Mouse (Mus musculus): Measurements from ENCODE around the gene Mtif3. TPM values are rescaled to one million over a fixed set of nuclear protein-coding genes. Genes with fewer than 3 reads are reported as not detected.
A peak's percentile ranks its signal among the peaks of the same experiment; 100 is the strongest.
"Not testable (repeated sequence)": the region's sequence is repeated elsewhere in the genome, so short reads cannot be mapped to it uniquely, and the experiment has no call there.

The Mtif3 gene
- polyA plus RNA-seq, 1 experiment from 2014 or later, result 28.9 TPM

DNA sequence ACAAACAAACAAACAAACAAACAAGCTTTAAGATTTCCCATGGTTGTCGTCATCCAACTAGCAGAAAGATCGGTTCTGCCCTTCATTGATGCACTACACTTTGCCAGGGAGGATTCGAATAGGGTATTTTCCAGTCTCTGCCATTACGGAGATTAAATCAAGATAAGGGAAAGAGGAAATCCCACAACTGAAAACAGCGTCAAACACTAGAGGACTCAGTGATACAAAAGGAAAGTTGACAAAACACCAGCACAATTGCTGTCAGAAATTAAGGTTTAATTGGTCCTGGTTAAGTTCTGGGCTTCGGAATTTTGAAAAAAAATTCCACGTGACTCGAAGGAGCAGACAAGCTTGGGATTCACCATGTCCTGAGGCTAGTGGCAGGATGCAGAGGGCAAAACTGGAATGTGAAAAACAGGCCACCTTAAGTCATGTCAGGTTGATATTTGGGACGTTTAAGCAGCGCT lies 15.5 kb downstream of the Mtif3 start:
- WGBS, result 31% methylated on average over 10 of the region's 10 CpGs

DNA sequence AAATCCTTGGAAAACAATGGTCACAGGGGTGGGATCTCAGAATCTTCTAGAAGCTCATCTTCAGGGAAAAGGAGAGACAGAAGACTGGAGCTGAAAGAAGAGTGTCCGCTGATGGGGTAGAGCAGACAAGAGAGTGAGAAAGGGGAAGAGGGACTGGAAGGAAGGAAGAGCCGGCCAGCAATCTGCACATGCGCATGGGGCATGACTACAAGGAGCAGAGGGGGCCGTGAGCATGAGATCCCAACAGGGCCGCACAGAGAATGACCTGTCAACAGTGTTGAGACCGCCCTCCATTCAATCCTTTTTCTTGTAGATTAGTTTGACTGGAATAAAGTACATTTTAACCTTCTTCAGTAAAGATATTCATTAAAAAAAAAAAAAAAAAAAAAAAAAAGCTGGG lies 16.1 kb downstream of the Mtif3 start:
- no peaks in the 10 kb centered on the region for H3K27me3 ChIP-seq
- H3K9me3 ChIP-seq, result no peaks in the 10 kb centered on the region
- no peak overlapping the region for H3K9ac ChIP-seq
- H3K4me2 ChIP-seq, result no peak overlapping the region
- no peak for ATAC-seq (ENCODE audit: low read depth)
- H3K4me3 ChIP-seq, result no peak overlapping the region
- H3K36me3 ChIP-seq, result peaks cover 19% of the 10 kb centered on the region
- H3K4me1 ChIP-seq (replicated peaks), result peaks cover 20% of the 10 kb centered on the region
- no peak overlapping the region for H3K27ac ChIP-seq (replicated peaks)
- WGBS, result 89% methylated on average over 6 of the region's 6 CpGs

More for the DNA sequence above, 15.5 kb downstream of the Mtif3 start:
- Histone ChIP-seq H3K4me1 (replicated peaks) (peaks cover 20% of the 10 kb centered on the region), H3K4me3 (peak overlapping the region; percentile 83), H3K27me3 (no peaks in the 10 kb centered on the region), H3K9ac (peak overlapping the region; percentile 95), H3K4me2 (peak overlapping the region; percentile 97), H3K27ac (replicated peaks) (peak overlapping the region; percentile 84), H3K9me3 (no peaks in the 10 kb centered on the region), H3K36me3 (peaks cover 24% of the 10 kb centered on the region)
- ATAC-seq (ENCODE audit: low read depth), result peak; percentile 8; the same call in 1 of the 2 replicates

GRCm38 (mm10) chr5:146946682-146947081 lies 16.9 kb downstream of the Mtif3 start:
- H3K27ac ChIP-seq (replicated peaks), result no peak overlapping the region
- WGBS, result 88% methylated on average over 9 of the region's 9 CpGs
- H3K9ac ChIP-seq, result no peak overlapping the region
- H3K4me3 ChIP-seq, result no peak overlapping the region
- H3K9me3 ChIP-seq, result no peaks in the 10 kb centered on the region
- H3K4me1 ChIP-seq (replicated peaks), result peaks cover 20% of the 10 kb centered on the region
- H3K36me3 ChIP-seq, result peaks cover 10% of the 10 kb centered on the region
- no peak for ATAC-seq (ENCODE audit: low read depth)
- no peak overlapping the region for H3K4me2 ChIP-seq
- H3K27me3 ChIP-seq, result no peaks in the 10 kb centered on the region

DNA sequence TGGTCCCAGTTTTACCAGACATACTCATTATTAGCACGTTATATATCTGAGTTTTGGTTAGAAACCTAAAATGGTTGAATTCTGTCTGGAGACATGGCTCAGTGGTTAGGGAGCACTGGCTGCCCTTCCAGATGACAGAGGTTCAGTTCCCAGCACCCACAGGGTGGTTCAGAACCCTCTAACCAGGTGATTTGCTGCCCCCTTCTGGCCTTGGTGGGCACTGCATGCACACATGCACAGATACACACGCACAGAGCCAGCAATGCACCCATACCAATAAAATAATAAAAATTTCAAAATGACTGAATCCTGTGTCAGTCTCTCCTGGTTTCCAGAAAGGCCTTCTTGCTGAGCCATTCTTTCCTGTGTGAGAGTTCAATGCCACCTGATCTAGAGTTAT lies 19.0 kb downstream of the Mtif3 start:
- Histone ChIP-seq H3K4me3 (no peak overlapping the region), H3K9ac (no peak overlapping the region), H3K4me2 (no peak overlapping the region), H3K9me3 (no peaks in the 10 kb centered on the region), H3K4me1 (replicated peaks) (peaks cover 18% of the 10 kb centered on the region), H3K27me3 (no peaks in the 10 kb centered on the region), H3K27ac (replicated peaks) (no peak overlapping the region), H3K36me3 (no peaks in the 10 kb centered on the region)
- ATAC-seq (ENCODE audit: low read depth), result no peak
- WGBS, result 99% methylated on average over 2 of the region's 2 CpGs

DNA sequence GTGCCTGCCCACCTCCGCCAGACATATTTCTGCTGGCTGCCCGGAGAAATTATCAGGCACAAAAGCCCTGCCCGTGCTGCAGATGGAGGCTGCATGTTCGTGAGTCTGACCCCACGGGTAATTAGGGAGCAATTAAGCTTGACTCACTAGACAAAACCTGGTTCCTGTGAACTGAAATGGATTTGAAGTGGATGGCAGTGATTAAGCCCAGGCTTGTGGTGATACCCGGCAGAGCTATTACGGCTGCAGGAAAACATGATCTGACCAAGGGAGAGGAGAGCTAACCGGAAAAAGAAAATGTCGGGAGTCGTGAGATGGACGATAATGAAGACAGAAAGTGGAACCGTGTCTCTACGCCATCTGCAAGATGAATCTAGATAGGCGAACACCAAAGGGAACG lies 20.6 kb downstream of the Mtif3 start:
- Histone ChIP-seq H3K27me3 (no peaks in the 10 kb centered on the region), H3K4me3 (no peak overlapping the region), H3K4me1 (replicated peaks) (peaks cover 8% of the 10 kb centered on the region), H3K9me3 (no peaks in the 10 kb centered on the region), H3K36me3 (no peaks in the 10 kb centered on the region), H3K9ac (no peak overlapping the region), H3K27ac (replicated peaks) (no peak overlapping the region), H3K4me2 (no peak overlapping the region)
- ATAC-seq (ENCODE audit: low read depth), result no peak
- WGBS, result 67% methylated on average over 15 of the region's 15 CpGs

GRCm38 (mm10) chr5:146941939-146942338 lies 21.7 kb downstream of the Mtif3 start:
- ATAC-seq (ENCODE audit: low read depth), result not testable (repeated sequence)

GRCm38 (mm10) chr5:146940219-146940618 lies 23.4 kb downstream of the Mtif3 start:
- 15% methylated on average over 7 of the region's 7 CpGs for WGBS
- Histone ChIP-seq H3K27ac (replicated peaks) (no peak overlapping the region), H3K9ac (no peak overlapping the region), H3K36me3 (no peaks in the 10 kb centered on the region), H3K27me3 (no peaks in the 10 kb centered on the region), H3K4me2 (peak overlapping the region; percentile 36; the same call in 1 of the 2 replicates), H3K4me1 (replicated peaks) (peaks cover 6% of the 10 kb centered on the region), H3K4me3 (no peak overlapping the region), H3K9me3 (no peaks in the 10 kb centered on the region)
- ATAC-seq (ENCODE audit: low read depth), result peak; percentile 51; the same call in 1 of the 2 replicates

More at GRCm38 (mm10) chr5:146941939-146942338, 21.7 kb downstream of the Mtif3 start:
- H3K27me3 ChIP-seq; H3K4me1 ChIP-seq (replicated peaks); H3K9me3 ChIP-seq; H3K4me2 ChIP-seq; H3K36me3 ChIP-seq; H3K4me3 ChIP-seq; H3K9ac ChIP-seq; H3K27ac ChIP-seq (replicated peaks): not testable (repeated sequence)
- WGBS, result 59% methylated on average over 2 of the region's 2 CpGs

GRCm38 (mm10) chr5:146939109-146939796 lies 24.3 kb downstream of the Mtif3 start:
- no peak overlapping the region for H3K4me3 ChIP-seq
- no peak overlapping the region for H3K9ac ChIP-seq
- peak overlapping the region; percentile 36 for H3K4me2 ChIP-seq
- WGBS, result 48% methylated on average over 16 of the region's 16 CpGs
- H3K27me3 ChIP-seq, result no peaks in the 10 kb centered on the region
- peaks cover 6% of the 10 kb centered on the region for H3K4me1 ChIP-seq (replicated peaks)
- H3K36me3 ChIP-seq, result no peaks in the 10 kb centered on the region
- H3K9me3 ChIP-seq, result no peaks in the 10 kb centered on the region
- ATAC-seq (ENCODE audit: low read depth), result peak; percentile 87
- H3K27ac ChIP-seq (replicated peaks), result peak overlapping the region; percentile 75

DNA sequence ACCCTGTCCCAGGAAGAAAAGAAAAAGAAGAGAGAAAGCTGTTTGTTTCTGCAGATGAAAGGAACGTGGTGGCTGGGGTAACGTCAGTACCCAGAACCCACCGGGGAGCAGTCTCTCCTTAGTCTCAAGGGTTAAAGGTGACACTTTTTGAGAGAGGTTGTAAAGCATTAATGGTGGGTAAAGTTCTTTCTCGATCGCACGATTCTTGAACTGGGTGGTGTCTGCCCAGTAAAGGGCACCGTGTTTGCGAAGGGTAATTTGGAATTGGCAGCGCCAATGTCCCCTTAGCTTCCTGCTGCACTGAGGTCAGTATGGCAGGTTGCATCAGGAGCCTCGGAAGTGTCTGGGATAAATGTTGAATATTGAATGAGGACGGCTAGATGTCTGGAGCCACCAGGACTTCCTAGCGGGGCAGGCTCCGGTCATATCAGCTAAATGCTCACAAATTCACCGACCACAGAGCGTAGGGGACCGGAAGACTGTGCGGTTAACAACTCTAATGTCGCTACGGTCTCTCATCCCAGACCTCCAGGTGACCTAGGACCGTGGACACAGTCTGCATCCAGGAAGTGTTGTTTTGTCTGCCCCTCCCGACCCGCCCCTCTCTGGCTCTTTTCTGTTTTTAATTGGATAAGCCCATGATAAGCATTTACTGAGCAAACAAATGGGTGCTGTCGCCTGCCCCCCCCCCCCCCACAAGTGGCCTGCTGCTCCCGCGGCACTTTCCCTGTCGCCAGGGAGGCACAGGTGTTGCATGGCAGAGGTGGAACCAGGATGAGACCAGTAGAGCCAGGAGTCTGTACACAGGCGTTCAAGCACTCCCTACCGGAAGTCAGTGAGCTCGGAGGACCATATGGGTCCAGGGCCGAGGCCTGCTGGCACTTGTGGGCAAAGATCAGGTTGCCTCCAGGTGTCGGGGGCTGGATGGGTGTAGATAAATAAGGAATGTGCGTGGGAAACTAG lies 25.8 kb downstream of the Mtif3 start:
- no peaks in the 10 kb centered on the region for H3K36me3 ChIP-seq
- H3K27ac ChIP-seq (replicated peaks), result no peak overlapping the region
- no peak overlapping the region for H3K4me3 ChIP-seq
- WGBS, result 89% methylated on average over 32 of the region's 32 CpGs
- no peak overlapping the region for H3K4me2 ChIP-seq
- H3K9ac ChIP-seq, result no peak overlapping the region
- ATAC-seq (ENCODE audit: low read depth), result no peak
- H3K4me1 ChIP-seq (replicated peaks), result peaks cover 6% of the 10 kb centered on the region
- no peaks in the 10 kb centered on the region for H3K9me3 ChIP-seq
- no peaks in the 10 kb centered on the region for H3K27me3 ChIP-seq

DNA sequence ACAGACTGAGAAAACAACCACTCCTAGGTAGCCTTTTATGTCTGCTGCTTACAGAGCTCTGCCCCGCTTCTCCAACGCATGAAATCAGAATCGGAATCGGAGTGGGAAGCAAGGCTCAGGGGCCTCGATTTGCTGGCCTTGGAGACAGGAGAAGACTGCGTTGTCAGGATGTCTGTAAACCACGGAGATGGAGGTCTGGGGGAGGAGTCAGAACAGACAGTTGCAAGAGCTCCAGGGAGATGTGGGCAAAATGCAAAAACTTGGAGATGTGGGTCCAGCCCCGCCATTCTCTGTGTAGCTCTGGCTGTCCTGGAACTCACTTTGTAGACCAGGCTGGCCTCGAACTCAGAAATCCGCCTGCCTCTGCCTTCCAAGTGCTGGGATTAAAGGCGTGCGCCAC lies 30.1 kb downstream of the Mtif3 start:
- Histone ChIP-seq H3K27ac (replicated peaks) (no peak overlapping the region), H3K4me2 (no peak overlapping the region), H3K36me3 (no peaks in the 10 kb centered on the region), H3K27me3 (no peaks in the 10 kb centered on the region), H3K4me3 (no peak overlapping the region), H3K9me3 (no peaks in the 10 kb centered on the region), H3K4me1 (replicated peaks) (no peaks in the 10 kb centered on the region), H3K9ac (no peak overlapping the region)
- ATAC-seq (ENCODE audit: low read depth), result no peak
- 88% methylated on average over 12 of the region's 12 CpGs for WGBS

- Histone ChIP-seq H3K9me3 (no peaks in the 10 kb centered on the region), H3K36me3 (no peaks in the 10 kb centered on the region), H3K4me3 (no peak overlapping the region), H3K4me1 (replicated peaks) (no peaks in the 10 kb centered on the region), H3K27ac (replicated peaks) (no peak overlapping the region), H3K27me3 (no peaks in the 10 kb centered on the region), H3K4me2 (no peak overlapping the region), H3K9ac (no peak overlapping the region)
- WGBS, result 75% methylated on average over 16 of the region's 16 CpGs
- no peak for ATAC-seq (ENCODE audit: low read depth)
These were observed 31.6 kb downstream of the Mtif3 start for GRCm38 (mm10) chr5:146931904-146932553.

- Histone ChIP-seq H3K4me2 (no peak overlapping the region), H3K4me3 (no peak overlapping the region), H3K4me1 (replicated peaks) (no peaks in the 10 kb centered on the region), H3K9ac (no peak overlapping the region), H3K27ac (replicated peaks) (no peak overlapping the region), H3K9me3 (no peaks in the 10 kb centered on the region), H3K27me3 (no peaks in the 10 kb centered on the region), H3K36me3 (no peaks in the 10 kb centered on the region)
- ATAC-seq (ENCODE audit: low read depth), result no peak
- WGBS, result 95% methylated on average over 7 of the region's 7 CpGs
These were observed 32.2 kb downstream of the Mtif3 start for GRCm38 (mm10) chr5:146931422-146931821.

Measured in neural tube, embryonic 13.5 days (tissue).